8 mouse cellular contexts compared by ENCODE assay signal in the genomic region with DNA sequence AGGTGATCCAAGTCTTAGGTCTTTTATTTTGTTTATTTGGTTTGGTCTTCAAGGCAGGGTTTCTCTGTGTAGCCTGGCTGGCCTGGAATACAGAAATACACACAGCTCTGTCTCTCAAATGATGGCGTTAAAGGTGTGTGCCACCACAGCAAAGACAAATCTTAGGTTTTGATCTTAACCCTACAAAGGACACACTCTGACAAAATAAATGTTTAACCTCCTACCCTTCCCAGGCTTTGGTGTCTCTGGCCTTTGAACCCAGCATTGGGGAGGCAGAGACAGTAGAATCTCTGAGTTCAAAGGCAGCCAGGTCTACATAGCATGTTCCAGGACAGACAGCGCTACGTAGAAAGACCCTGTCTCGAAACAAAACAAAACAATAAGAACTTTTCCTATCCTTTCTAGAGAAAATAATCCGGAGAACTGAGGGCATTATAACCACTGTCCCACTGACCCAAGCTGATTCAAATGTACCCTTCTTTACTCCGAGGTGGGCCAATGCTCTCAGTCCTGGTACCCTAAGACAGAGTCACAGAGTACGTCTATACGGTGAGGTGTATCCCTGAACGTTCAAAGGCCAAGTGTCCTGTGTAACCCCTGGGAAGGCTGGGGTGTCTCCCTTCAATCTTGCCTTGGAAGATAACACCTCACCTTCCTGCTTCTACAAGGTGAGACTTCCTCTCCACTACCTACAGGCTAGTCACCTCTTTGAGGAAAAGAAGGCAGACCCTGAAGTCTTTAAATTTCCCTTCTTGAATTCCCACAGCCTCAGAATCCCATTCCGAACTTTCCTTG. TPM values are rescaled to one million over a fixed set of nuclear protein-coding genes. Genes with fewer than 3 reads are reported as not detected.
DNase-seq lines count a peak whose midpoint lies in the region; ATAC-seq and TF ChIP-seq lines count a peak whose summit lies in the region.

No protein-coding gene starts in this region.

- H3K4me1 ChIP-seq in embryonic facial prominence, embryonic 15.5 days: peaks cover 58% of the 10 kb centered on the region
- H3K4me1 ChIP-seq in intestine, embryonic 16.5 days (ENCODE audit: control insufficient read depth, insufficient read depth, low read length): peaks cover 36% of the 10 kb centered on the region
- H3K4me1 ChIP-seq in neural tube, embryonic 13.5 days (replicated peaks): peaks cover 57% of the 10 kb centered on the region

- no peaks in the 10 kb centered on the region for H3K27me3 ChIP-seq in embryonic facial prominence, embryonic 15.5 days
- H3K27me3 ChIP-seq in intestine, embryonic 16.5 days (replicated peaks; ENCODE audit: control insufficient read depth, insufficient read depth, low read length): no peaks in the 10 kb centered on the region
- peaks cover 23% of the 10 kb centered on the region for H3K27me3 ChIP-seq in neural tube, embryonic 13.5 days

- no peak for ATAC-seq in embryonic facial prominence, embryonic 15.5 days (ENCODE audit: insufficient number of reproducible peaks, low FRiP score, low TSS enrichment, low read depth)
- ATAC-seq in intestine, embryonic 16.5 days: no peak
- no peak for ATAC-seq in neural tube, embryonic 13.5 days (ENCODE audit: low read depth)

- peak overlapping the region; percentile 91 for H3K27ac ChIP-seq in left cerebral cortex, adult 2 months
- 0 out of 2 replicates have a peak overlapping the region, but pooled peaks have one; percentile 77 for H3K27ac ChIP-seq in embryonic facial prominence, embryonic 15.5 days (replicated peaks)
- H3K27ac ChIP-seq in intestine, embryonic 16.5 days (ENCODE audit: low read length): peak overlapping the region; percentile 55; the same call in 1 of the 2 replicates
- H3K27ac ChIP-seq in neural tube, embryonic 13.5 days (replicated peaks): peak overlapping the region; percentile 84; the same call in 1 of the 2 replicates

- 0 out of 2 replicates have a peak, but pooled peaks cover 4% of the 10 kb centered on the region for H3K36me3 ChIP-seq in embryonic facial prominence, embryonic 15.5 days
- H3K36me3 ChIP-seq in intestine, embryonic 16.5 days (ENCODE audit: control insufficient read depth, insufficient read depth, low read length): no peaks in the 10 kb centered on the region
- H3K36me3 ChIP-seq in neural tube, embryonic 13.5 days: 0 out of 2 replicates have a peak, but pooled peaks cover 7% of the 10 kb centered on the region

- WGBS in embryonic facial prominence, embryonic 15.5 days: 71% methylated on average over 10 of the region's 10 CpGs
- WGBS in intestine, embryonic 16.5 days: 83% methylated on average over 10 of the region's 10 CpGs
- WGBS in neural tube, embryonic 13.5 days: 88% methylated on average over 10 of the region's 10 CpGs

- peak overlapping the region; percentile 83; the same call in 1 of the 2 replicates for H3K9ac ChIP-seq in embryonic facial prominence, embryonic 15.5 days
- H3K9ac ChIP-seq in intestine, embryonic 16.5 days (ENCODE audit: low read depth, low read length): peak overlapping the region; percentile 86
- H3K9ac ChIP-seq in neural tube, embryonic 13.5 days: peak overlapping the region; percentile 90

- intact Hi-C loops in left cerebral cortex, adult 2 months (cut with DNase I): no loop called here

- DNase-seq in left cerebral cortex, adult 2 months (ENCODE audit: extremely low spot score in 1 of 2, low spot score in 2 of 2): no peak
- DNase-seq in left cerebral cortex, adult 11 months (ENCODE audit: low spot score): no peak
- DNase-seq in cerebellum, adult 11-12 months: no peak
- DNase-seq in adrenal gland, postnatal 25 days: no peak
- no peak for DNase-seq in MN1 (ENCODE audit: low spot score)

- peak overlapping the region; percentile 87 for H3K4me2 ChIP-seq in embryonic facial prominence, embryonic 15.5 days (replicated peaks)
- peak overlapping the region; percentile 91 for H3K4me2 ChIP-seq in intestine, embryonic 16.5 days (ENCODE audit: low read depth, low read length)
- H3K4me2 ChIP-seq in neural tube, embryonic 13.5 days: peak overlapping the region; percentile 81

- peak overlapping the region; percentile 96 for H3K4me3 ChIP-seq in left cerebral cortex, adult 2 months
- H3K4me3 ChIP-seq in embryonic facial prominence, embryonic 15.5 days (replicated peaks): peak overlapping the region; percentile 89
- H3K4me3 ChIP-seq in intestine, embryonic 16.5 days (ENCODE audit: low read length): peak overlapping the region; percentile 80
- peak overlapping the region; percentile 85 for H3K4me3 ChIP-seq in neural tube, embryonic 13.5 days

- TF ChIP-seq CTCF in left cerebral cortex, adult 2 months (IDR thresholded peaks at IDR 0.05): no peak

- H3K9me3 ChIP-seq in embryonic facial prominence, embryonic 15.5 days (replicated peaks): no peaks in the 10 kb centered on the region
- no peaks in the 10 kb centered on the region for H3K9me3 ChIP-seq in intestine, embryonic 16.5 days (ENCODE audit: control insufficient read depth, low read length)
- no peaks in the 10 kb centered on the region for H3K9me3 ChIP-seq in neural tube, embryonic 13.5 days

RNA-seq across cellular contexts. Expression of a gene that starts 1.2 kb away (rescaled TPM):
- total RNA-seq in left cerebral cortex, adult 2 months (2021): 10 to 100 TPM; 74.5 to 78.6 TPM
- 20.1 and 21.4 TPM in 2 replicates for polyA plus RNA-seq in embryonic facial prominence, embryonic 15.5 days (2015; fragmentation: Nextera tagmentation; extraction: Ambion mirVana)
- 15.6 and 20.9 TPM in 2 replicates for polyA plus RNA-seq in intestine, embryonic 16.5 days (2015; fragmentation: Nextera tagmentation; extraction: Ambion mirVana)
- polyA plus RNA-seq in neural tube, embryonic 13.5 days (2015; fragmentation: Nextera tagmentation; extraction: Ambion mirVana): 13.2 and 15.1 TPM in 2 replicates
- 27.7 and 38.8 TPM in 2 replicates for total RNA-seq in adrenal gland, postnatal 25 days (2021)

RNA-seq across cellular contexts. Expression of a gene that starts 40.0 kb away (rescaled TPM):
- 100 to 1,000 TPM; 161 to 173 TPM for total RNA-seq in left cerebral cortex, adult 2 months (2021)
- polyA plus RNA-seq in embryonic facial prominence, embryonic 15.5 days (2015; fragmentation: Nextera tagmentation; extraction: Ambion mirVana): 8.0 TPM in 2 replicates
- polyA plus RNA-seq in intestine, embryonic 16.5 days (2015; fragmentation: Nextera tagmentation; extraction: Ambion mirVana): 5.3 and 7.2 TPM in 2 replicates
- polyA plus RNA-seq in neural tube, embryonic 13.5 days (2015; fragmentation: Nextera tagmentation; extraction: Ambion mirVana): 11.8 and 15.8 TPM in 2 replicates
- 19.8 and 23.0 TPM in 2 replicates for total RNA-seq in adrenal gland, postnatal 25 days (2021)

RNA-seq across cellular contexts. Expression of a gene that starts 50.4 kb away (rescaled TPM):
- not detected for total RNA-seq in left cerebral cortex, adult 2 months (2021)
- not detected in 2 replicates for polyA plus RNA-seq in embryonic facial prominence, embryonic 15.5 days (2015; fragmentation: Nextera tagmentation; extraction: Ambion mirVana)
- polyA plus RNA-seq in intestine, embryonic 16.5 days (2015; fragmentation: Nextera tagmentation; extraction: Ambion mirVana): not detected in 2 replicates
- polyA plus RNA-seq in neural tube, embryonic 13.5 days (2015; fragmentation: Nextera tagmentation; extraction: Ambion mirVana): not detected in 2 replicates
- total RNA-seq in adrenal gland, postnatal 25 days (2021): not detected in 2 replicates

RNA-seq across cellular contexts. Expression of a gene that starts 58.5 kb away (rescaled TPM):
- 10 to 100 TPM; 48.8 to 52.7 TPM for total RNA-seq in left cerebral cortex, adult 2 months (2021)
- 47.8 and 51.9 TPM in 2 replicates for polyA plus RNA-seq in embryonic facial prominence, embryonic 15.5 days (2015; fragmentation: Nextera tagmentation; extraction: Ambion mirVana)
- polyA plus RNA-seq in intestine, embryonic 16.5 days (2015; fragmentation: Nextera tagmentation; extraction: Ambion mirVana): 45.8 and 52.5 TPM in 2 replicates
- 54.0 and 61.6 TPM in 2 replicates for polyA plus RNA-seq in neural tube, embryonic 13.5 days (2015; fragmentation: Nextera tagmentation; extraction: Ambion mirVana)
- total RNA-seq in adrenal gland, postnatal 25 days (2021): 28.8 and 29.4 TPM in 2 replicates
